Mouse (Mus musculus): ENCODE measurements around the gene Nufip2.

- TF ChIP-seq CTCF (IDR thresholded peaks at IDR 0.05; ENCODE audit: low read depth) (no peak), EP300 (IDR thresholded peaks at IDR 0.05; ENCODE audit: low read depth) (no peak)
These were observed 60.7 kb downstream of the Nufip2 start for GRCm38 (mm10) chr11:77746652-77747051.

Measured in liver, embryonic 14.5 days (tissue).